Mouse (Mus musculus): ENCODE measurements around the gene Tas2r129. TPM values are rescaled to one million over a fixed set of nuclear protein-coding genes. Genes with fewer than 3 reads are reported as not detected.
"Not testable (repeated sequence)": the region's sequence is repeated elsewhere in the genome, so short reads cannot be mapped to it uniquely, and the experiment has no call there.

The Tas2r129 gene
- total RNA-seq (2021), result not detected

DNA sequence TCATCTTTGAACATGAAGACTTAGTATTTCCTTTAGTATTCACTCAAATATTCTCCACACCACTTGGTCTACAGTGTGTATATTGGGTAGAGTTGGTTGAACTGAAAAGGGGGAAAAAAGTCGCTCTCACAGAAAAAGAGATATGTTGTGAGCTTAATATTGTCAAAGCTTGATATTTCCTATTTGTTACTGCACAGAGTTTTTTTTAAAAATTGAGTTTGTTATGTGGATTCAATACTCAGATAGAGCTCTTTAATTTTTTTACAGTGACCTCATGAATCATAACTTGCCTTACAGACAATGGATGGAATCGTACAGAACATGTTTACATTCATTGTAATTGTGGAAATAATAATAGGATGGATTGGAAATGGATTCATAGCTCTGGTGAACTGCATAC lies at the start of gene Tas2r129:
Tas2r129 (plus strand) TSS at position 301 of the 400 bp plus-strand sequence.
- DNase-seq, result no peak

DNA sequence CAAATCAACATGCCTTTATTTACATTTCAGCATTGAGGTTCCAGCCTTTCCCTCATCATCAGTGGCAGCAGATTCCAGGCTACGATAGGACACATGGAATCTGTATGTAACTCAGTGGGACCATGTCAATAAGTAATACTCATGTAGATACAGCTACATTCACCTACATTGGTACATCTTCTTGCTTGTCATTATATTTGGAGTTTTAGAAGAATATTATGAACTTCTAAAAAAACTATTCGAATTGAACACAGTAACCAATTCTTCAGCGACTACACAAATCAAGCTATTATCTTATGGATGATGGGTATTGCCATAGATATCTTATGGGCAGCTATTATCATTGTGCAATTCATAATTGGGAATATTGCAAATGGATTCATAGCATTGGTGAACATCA lies 41.6 kb upstream of the Tas2r129 start, which contains the start of gene Tas2r125:
Tas2r125 (plus strand) TSS at position 301 of the 400 bp plus-strand sequence.
- DNase-seq, result no peak

DNA sequence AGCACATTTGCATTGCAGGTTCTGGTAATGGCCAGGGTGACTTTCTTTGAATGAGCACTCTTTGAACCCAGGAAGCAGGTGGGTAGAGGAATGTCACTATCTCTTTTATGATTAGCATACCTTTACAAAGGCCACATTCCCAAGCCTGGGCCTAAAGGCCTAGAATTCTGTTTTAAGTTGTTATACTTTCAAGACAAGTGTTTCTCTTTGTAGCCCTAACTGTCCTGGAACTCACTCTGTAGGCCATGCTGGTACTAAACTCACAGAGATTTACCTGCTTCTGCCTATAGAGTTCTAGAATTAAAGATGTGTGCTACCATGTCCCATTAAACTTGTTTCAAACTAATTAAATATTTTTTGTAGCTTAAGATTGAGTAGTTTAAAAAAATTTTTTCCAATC lies 9.5 kb upstream of the Tas2r129 start:
- not testable (repeated sequence) for DNase-seq

DNA sequence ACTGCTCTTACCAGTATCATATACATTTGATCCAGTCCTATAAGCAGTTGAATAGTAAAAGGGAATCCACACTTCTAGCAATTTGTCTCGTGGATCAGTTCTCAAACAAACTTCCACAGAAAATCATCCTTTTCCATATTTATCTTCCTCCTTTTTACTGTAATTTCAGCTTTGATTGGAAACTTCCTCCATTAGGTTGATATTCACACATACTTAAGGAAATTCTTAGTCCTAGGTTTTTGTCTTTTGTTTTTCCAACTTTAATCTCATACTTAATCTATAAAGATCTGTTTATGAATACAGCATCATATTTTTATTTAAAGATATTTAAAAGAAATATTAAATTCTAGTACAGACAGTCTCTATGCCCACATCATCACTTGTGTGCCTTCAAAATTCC lies 6.9 kb downstream of the Tas2r129 start, which contains the start of gene Tas2r131:
Tas2r131 (minus strand) TSS at position 101 of the 400 bp plus-strand sequence.
- no peak for DNase-seq

DNA sequence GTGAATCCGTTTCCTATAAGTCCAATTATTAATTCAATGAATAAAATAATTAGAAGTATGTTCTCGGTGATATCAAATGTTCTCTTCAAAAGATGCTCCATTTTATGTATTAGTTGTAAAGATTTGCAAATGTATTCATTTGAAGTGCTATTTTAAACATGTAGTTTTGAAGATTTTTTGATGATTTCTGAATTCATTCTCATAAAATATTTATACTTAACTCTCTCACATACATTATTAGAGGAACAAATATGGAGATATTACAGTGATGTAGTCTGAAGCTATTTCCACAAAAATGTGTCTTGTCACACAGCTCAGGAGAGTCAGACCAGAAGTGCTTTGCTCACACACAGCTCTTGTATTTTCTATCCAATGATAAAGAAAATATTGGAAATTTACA lies 30.0 kb downstream of the Tas2r129 start, which contains the start of gene Tas2r109:
Tas2r109 (minus strand) TSS at position 101 of the 400 bp plus-strand sequence.
- DNase-seq, result no peak

Other genes starting within 250 kb of the Tas2r129 start
- gene Tas2r122, start 239.2 kb upstream of the Tas2r129 start, total RNA-seq (2021), result not detected
- gene Tas2r115, start 213.1 kb upstream of the Tas2r129 start, total RNA-seq (2021), result not detected
- gene Tas2r124, start 196.4 kb upstream of the Tas2r129 start, total RNA-seq (2021), result not detected
- not detected for gene Tas2r102, start 189.0 kb upstream of the Tas2r129 start, total RNA-seq (2021)
- gene Tas2r136, start 172.9 kb upstream of the Tas2r129 start, total RNA-seq (2021), result not detected
- gene Tas2r117, start 148.3 kb upstream of the Tas2r129 start, total RNA-seq (2021), result not detected
- gene Tas2r123, start 104.0 kb upstream of the Tas2r129 start, total RNA-seq (2021), result not detected
- gene Tas2r116, start 95.7 kb upstream of the Tas2r129 start, total RNA-seq (2021), result not detected
- not detected for gene Tas2r110, start 83.1 kb upstream of the Tas2r129 start, total RNA-seq (2021)
- gene Tas2r113, start 58.1 kb upstream of the Tas2r129 start, total RNA-seq (2021), result not detected
- not detected for gene Tas2r125, start 41.5 kb upstream of the Tas2r129 start, total RNA-seq (2021)
- not detected for gene Tas2r131, start 6.8 kb downstream of the Tas2r129 start, total RNA-seq (2021)
- not detected for gene Tas2r109, start 29.9 kb downstream of the Tas2r129 start, total RNA-seq (2021)
- not detected for gene Tas2r103, start 86.0 kb downstream of the Tas2r129 start, total RNA-seq (2021)
- gene Tas2r140, start 104.7 kb downstream of the Tas2r129 start, total RNA-seq (2021), result not detected
- gene Smim10l1, start 153.8 kb downstream of the Tas2r129 start, total RNA-seq (2021), result 10 to 100 TPM; 59.0 to 61.6 TPM

Measured in heart, postnatal 4 days (tissue).